Mouse (Mus musculus) bone marrow macrophage, adult 2 months (primary cell): ENCODE data around the gene Epb41l2. TPM values are rescaled to one million over a fixed set of nuclear protein-coding genes. Genes with fewer than 3 reads are reported as not detected.

ENCODE experiments used
- H3K27ac ChIP-seq: 2 replicates; pipeline ENCODE4 v1.5.1; 2012; ENCODE audit warnings: low read depth, low read length; ENCODE audit not compliant: insufficient read depth
- H3K4me1 ChIP-seq: 2 replicates; pipeline ENCODE4 v1.6.1; 2012; ENCODE audit warnings: low read length; ENCODE audit not compliant: control insufficient read depth, insufficient read depth
- H3K4me3 ChIP-seq: 2 replicates; pipeline ENCODE4 v1.5.1; 2012; ENCODE audit warnings: mild to moderate bottlenecking, low read length, moderate library complexity; ENCODE audit not compliant: insufficient read depth
- CTCF ChIP-seq: IDR thresholded peaks from 2 replicates; pipeline ENCODE4 v1.5.1; 2012; ENCODE audit warnings: low read depth, mild to moderate bottlenecking, low read length, moderate library complexity
- POLR2A ChIP-seq: IDR thresholded peaks from 2 replicates; pipeline ENCODE4 v1.6.1; 2012; ENCODE audit warnings: mild to moderate bottlenecking, low read depth, low read length, borderline replicate concordance
- polyA plus RNA-seq: library from polyadenylated mRNA; stranded (reverse); fragments of >200 nt; gene quantifications from 2 replicates; pipeline ENCODE4 v1.2.4, GENCODE M21; 2012; ENCODE audit not compliant: missing spikeins, insufficient read depth, insufficient read length

The Epb41l2 gene
- polyA plus RNA-seq, 1 experiment = 97.2 TPM

- Histone ChIP-seq H3K27ac (no peak overlapping the region), H3K4me3 (no peak overlapping the region), H3K4me1 (peaks cover 29% of the 10 kb centered on the region)
- TF ChIP-seq CTCF = no peak
These were observed 69.7 kb downstream of the Epb41l2 start for GRCm38 (mm10) chr10:25429346-25429745.

GRCm38 (mm10) chr10:25430862-25431261 lies 71.3 kb downstream of the Epb41l2 start:
- peaks cover 38% of the 10 kb centered on the region for H3K4me1 ChIP-seq
- TF ChIP-seq POLR2A = no peak
- TF ChIP-seq CTCF = no peak
- no peak overlapping the region for H3K27ac ChIP-seq
- no peak overlapping the region for H3K4me3 ChIP-seq

- H3K4me3 ChIP-seq = no peak overlapping the region
- peaks cover 38% of the 10 kb centered on the region for H3K4me1 ChIP-seq
- TF ChIP-seq POLR2A (no peak), CTCF (no peak)
- H3K27ac ChIP-seq = no peak overlapping the region
These were observed 72.8 kb downstream of the Epb41l2 start for GRCm38 (mm10) chr10:25432351-25432750.

DNA sequence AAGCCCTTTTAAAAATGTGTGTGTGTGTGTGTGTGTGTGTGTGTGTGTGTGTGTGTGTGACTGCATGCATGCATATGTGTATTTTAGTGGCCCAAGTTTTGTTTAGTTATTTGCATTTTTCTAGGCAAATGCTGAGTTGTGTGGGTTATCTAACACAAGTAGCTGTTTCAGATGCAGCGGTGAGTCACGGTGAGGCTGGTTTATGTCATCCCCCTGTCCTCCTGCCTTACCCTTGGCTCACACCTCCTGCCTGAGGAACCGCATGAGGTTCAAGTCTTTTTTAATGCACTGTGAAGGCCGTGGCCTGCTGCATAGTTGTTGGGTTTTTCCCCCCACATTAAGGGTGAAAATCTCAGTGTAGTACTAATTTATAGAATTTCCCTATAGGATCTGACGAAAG lies 73.3 kb downstream of the Epb41l2 start:
- TF ChIP-seq CTCF (no peak), POLR2A (no peak)
- H3K4me3 ChIP-seq = no peak overlapping the region
- peak overlapping the region; percentile 25; the same call in 1 of the 2 replicates for H3K27ac ChIP-seq
- peaks cover 42% of the 10 kb centered on the region for H3K4me1 ChIP-seq

GRCm38 (mm10) chr10:25433524-25433923 lies 73.9 kb downstream of the Epb41l2 start:
- H3K27ac ChIP-seq = peak overlapping the region; percentile 59
- H3K4me1 ChIP-seq = peaks cover 43% of the 10 kb centered on the region

GRCm38 (mm10) chr10:25434358-25435044 lies 74.9 kb downstream of the Epb41l2 start:
- Histone ChIP-seq H3K4me1 (peaks cover 47% of the 10 kb centered on the region), H3K4me3 (peak overlapping the region; percentile 56), H3K27ac (peak overlapping the region; percentile 94)
- TF ChIP-seq CTCF (no peak), POLR2A (no peak)

More at GRCm38 (mm10) chr10:25433524-25433923, 73.9 kb downstream of the Epb41l2 start:
- no peak overlapping the region for H3K4me3 ChIP-seq
- no peak for TF ChIP-seq POLR2A
- no peak for TF ChIP-seq CTCF

DNA sequence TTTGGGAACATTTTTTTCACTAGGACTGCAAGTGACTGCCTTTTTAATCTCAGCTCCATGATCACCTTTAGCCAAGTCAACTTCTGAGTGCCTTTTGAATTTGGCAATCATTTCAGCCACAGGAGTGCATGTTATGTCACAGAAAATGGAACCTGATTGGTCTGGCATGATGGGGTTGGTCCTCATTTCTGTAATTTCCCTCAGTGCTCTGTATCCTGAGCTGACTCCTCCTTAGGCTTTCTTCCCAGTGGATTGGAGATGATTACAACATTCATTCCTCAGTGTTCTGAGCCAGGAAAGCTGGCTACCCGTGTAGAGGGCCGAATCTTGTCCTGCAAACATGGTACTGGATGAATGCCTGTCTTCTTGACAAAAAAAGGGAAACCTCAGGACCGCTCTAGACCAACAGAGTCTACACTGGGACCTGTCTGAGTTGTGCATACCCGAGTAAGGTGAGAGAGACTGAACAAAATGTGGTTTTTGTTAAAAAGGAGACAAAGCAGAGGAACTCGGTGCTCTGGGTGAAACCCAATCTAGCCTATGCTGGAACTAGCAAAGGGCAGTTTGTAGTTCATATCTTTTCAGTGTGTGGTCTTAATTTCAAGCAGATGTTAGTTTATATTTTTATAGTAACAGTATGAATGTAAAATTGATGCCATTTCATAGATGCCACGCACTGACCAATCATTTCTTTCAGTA lies 77.3 kb downstream of the Epb41l2 start:
- peaks cover 55% of the 10 kb centered on the region for H3K4me1 ChIP-seq
- no peak overlapping the region for H3K27ac ChIP-seq
- no peak for TF ChIP-seq POLR2A
- no peak for TF ChIP-seq CTCF
- no peak overlapping the region for H3K4me3 ChIP-seq

DNA sequence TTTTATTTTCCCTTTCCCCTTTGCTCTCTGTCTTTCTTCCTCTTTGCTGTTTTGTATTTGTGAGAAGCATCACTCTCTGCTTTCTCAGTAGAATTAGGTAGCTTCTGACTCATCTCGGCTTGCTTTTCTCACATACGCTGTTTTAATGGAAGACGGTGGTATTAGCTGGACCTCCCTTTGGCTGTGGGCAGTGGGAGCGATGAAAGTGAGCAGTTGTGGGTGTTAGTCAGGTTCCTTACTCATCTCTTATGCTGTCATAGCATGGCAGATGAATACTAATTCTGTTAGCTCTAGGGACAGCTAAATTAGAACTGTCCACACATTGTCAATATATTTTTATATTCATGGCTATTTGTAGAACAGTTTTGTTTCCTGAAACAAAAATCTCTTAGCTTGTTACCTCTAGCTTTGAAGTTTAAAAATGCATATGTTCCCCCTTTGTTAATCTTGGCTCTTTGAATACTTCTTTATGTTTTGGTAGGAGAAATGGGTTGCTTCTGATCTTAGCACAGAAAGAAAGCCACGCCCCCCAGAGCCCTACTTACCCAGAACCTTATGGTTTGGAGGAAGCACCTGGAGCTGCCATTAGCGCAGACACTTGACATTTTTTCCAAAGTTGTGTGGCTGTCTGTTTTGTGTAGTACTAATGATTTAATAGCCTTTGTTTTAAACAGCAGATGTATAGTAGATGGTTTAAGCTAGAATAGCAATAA lies 78.1 kb downstream of the Epb41l2 start:
- Histone ChIP-seq H3K27ac (no peak overlapping the region), H3K4me3 (no peak overlapping the region), H3K4me1 (peaks cover 47% of the 10 kb centered on the region)
- TF ChIP-seq POLR2A (no peak), CTCF (no peak)

- TF ChIP-seq POLR2A (no peak), CTCF (no peak)
- H3K27ac ChIP-seq = no peak overlapping the region
- no peak overlapping the region for H3K4me3 ChIP-seq
- peaks cover 43% of the 10 kb centered on the region for H3K4me1 ChIP-seq
These were observed 78.7 kb downstream of the Epb41l2 start for GRCm38 (mm10) chr10:25438299-25438680.

DNA sequence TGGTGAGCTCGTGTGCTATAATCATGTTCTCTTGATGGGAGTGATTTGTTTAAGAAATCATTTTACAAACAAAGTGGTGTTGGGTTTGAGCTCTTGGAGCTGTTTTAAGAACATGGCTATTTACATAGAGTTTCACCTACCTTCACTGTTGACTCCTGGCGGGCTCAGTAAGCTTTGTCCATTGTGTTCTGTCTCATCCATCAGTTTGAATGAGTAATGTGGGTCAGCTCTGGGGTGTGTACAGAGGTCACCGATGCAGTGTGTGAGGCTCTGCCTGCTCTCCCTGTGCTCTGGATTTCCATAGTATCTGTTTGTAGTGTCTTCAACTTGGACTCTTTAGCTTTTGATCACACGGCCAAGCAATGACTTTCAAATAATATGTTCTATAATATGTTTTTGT lies 79.6 kb downstream of the Epb41l2 start:
- no peak for TF ChIP-seq CTCF
- TF ChIP-seq POLR2A = no peak
- H3K4me1 ChIP-seq = peaks cover 42% of the 10 kb centered on the region
- no peak overlapping the region for H3K4me3 ChIP-seq
- no peak overlapping the region for H3K27ac ChIP-seq
